Mouse (Mus musculus) embryonic facial prominence, embryonic 11.5 days (tissue): Measurements from ENCODE around the gene Wwox. TPM values are rescaled to one million over a fixed set of nuclear protein-coding genes. Genes with fewer than 3 reads are reported as not detected.

ENCODE experiments used
- ATAC-seq: fragments of 200-750 bp; cut with Nextera tagmentation; replicated peaks from 2 replicates; pipeline ENCODE4 v1.8.0; 2017; ENCODE audit warnings: low read depth; ENCODE audit not compliant: insufficient number of reproducible peaks, low FRiP score, low TSS enrichment
- DNase-seq: peaks from one replicate; pipeline ENCODE4 v3.0.0-alpha.2; 2015; ENCODE audit warnings: low spot score
- H3K27ac ChIP-seq: fragments of 300-500 bp; sonication (generic); replicated peaks from 2 replicates; pipeline ENCODE4 v1.5.1; 2014; ENCODE audit warnings: mild to moderate bottlenecking, low read depth, low read length, control low read depth
- H3K27me3 ChIP-seq: fragments of 300-500 bp; sonication (generic); 2 replicates; pipeline ENCODE4 v1.6.1; 2014; ENCODE audit warnings: mild to moderate bottlenecking, low read length, moderate library complexity, mixed read lengths; ENCODE audit not compliant: control insufficient read depth, insufficient read depth
- H3K36me3 ChIP-seq: fragments of 300-500 bp; sonication (generic); replicated peaks from 2 replicates; pipeline ENCODE4 v1.6.1; 2014; ENCODE audit warnings: low read depth, mild to moderate bottlenecking, low read length, moderate library complexity, mixed read lengths; ENCODE audit not compliant: control insufficient read depth, insufficient read depth
- H3K4me1 ChIP-seq: fragments of 300-500 bp; sonication (generic); 2 replicates; pipeline ENCODE4 v1.6.1; 2014; ENCODE audit warnings: low read length, mixed read lengths; ENCODE audit not compliant: control insufficient read depth, insufficient read depth
- H3K4me2 ChIP-seq: fragments of 300-500 bp; sonication (generic); 2 replicates; pipeline ENCODE4 v1.6.1; 2014; ENCODE audit warnings: low read depth, mild to moderate bottlenecking, control low read depth, low read length, moderate library complexity
- H3K4me3 ChIP-seq: fragments of 300-500 bp; sonication (generic); 2 replicates; pipeline ENCODE4 v1.5.1; 2014; ENCODE audit warnings: low read depth, low read length, control low read depth
- H3K9ac ChIP-seq: fragments of 300-500 bp; sonication (generic); replicated peaks from 2 replicates; pipeline ENCODE4 v1.6.1; 2014; ENCODE audit warnings: mild to moderate bottlenecking, control low read depth, low read length
- H3K9me3 ChIP-seq: fragments of 300-500 bp; sonication (generic); replicated peaks from 2 replicates; pipeline ENCODE4 v1.6.1; 2016; ENCODE audit warnings: mild to moderate bottlenecking, low read length, inconsistent platforms, mixed read lengths; ENCODE audit not compliant: control insufficient read depth
- WGBS: fragments of 180-500 bp; shearing (Covaris S2); extraction: QIAGEN DNeasy Blood & Tissue Kit; methylation state at CpG from one replicate; pipeline ENCODE4 v1.1.7; 2014; 5-methylcytosine and 5-hydroxymethylcytosine counted together
- polyA plus RNA-seq: library from polyadenylated mRNA; unstranded; fragments of >200 nt; fragmentation: Nextera tagmentation; extraction: Ambion mirVana; gene quantifications from 2 replicates; pipeline ENCODE4 v1.2.1, GENCODE M21; 2014

Wwox gene
- polyA plus RNA-seq, 1 experiment from 2014 or later, result 7.2 TPM

DNA sequence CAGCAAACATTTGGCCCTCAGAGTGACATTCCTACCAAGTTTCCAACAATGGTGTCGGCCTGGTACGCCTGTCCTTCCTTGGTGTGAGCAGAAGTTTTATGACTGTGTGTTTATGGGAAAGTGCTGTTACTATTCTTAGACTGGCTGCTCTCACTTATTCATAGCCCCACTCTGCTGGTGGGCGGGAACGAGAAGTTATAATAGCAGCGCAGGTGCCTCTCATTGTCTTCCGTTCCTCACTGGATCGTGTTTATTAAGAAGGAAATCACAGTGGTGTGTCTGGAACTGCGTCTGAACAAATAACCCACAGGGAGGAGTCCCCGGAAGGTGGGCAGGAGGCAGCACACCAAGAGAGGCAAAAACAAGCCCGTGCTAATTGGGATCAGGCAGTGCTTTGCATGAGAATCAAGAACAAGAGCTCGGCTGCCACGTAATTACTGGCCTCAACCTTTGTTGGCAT lies 533.6 kb downstream of the Wwox start:
- H3K9ac ChIP-seq, result no peak overlapping the region
- DNase-seq (no peak), ATAC-seq (no peak)
- no peak overlapping the region for H3K4me2 ChIP-seq
- 48% methylated on average over 12 of the region's 12 CpGs for WGBS
- no peaks in the 10 kb centered on the region for H3K4me1 ChIP-seq
- no peaks in the 10 kb centered on the region for H3K27me3 ChIP-seq
- H3K27ac ChIP-seq, result no peak overlapping the region
- H3K4me3 ChIP-seq, result no peak overlapping the region
- H3K36me3 ChIP-seq, result no peaks in the 10 kb centered on the region
- no peaks in the 10 kb centered on the region for H3K9me3 ChIP-seq

GRCm38 (mm10) chr8:114974336-114974950 lies 535.0 kb downstream of the Wwox start:
- H3K27me3 ChIP-seq, result no peaks in the 10 kb centered on the region
- H3K27ac ChIP-seq, result no peak overlapping the region
- H3K4me2 ChIP-seq, result no peak overlapping the region
- no peak overlapping the region for H3K4me3 ChIP-seq
- no peak for ATAC-seq
- DNase-seq, result no peak
- no peaks in the 10 kb centered on the region for H3K4me1 ChIP-seq
- no peaks in the 10 kb centered on the region for H3K9me3 ChIP-seq
- 71% methylated on average over 5 of the region's 5 CpGs for WGBS
- no peaks in the 10 kb centered on the region for H3K36me3 ChIP-seq
- no peak overlapping the region for H3K9ac ChIP-seq

DNA sequence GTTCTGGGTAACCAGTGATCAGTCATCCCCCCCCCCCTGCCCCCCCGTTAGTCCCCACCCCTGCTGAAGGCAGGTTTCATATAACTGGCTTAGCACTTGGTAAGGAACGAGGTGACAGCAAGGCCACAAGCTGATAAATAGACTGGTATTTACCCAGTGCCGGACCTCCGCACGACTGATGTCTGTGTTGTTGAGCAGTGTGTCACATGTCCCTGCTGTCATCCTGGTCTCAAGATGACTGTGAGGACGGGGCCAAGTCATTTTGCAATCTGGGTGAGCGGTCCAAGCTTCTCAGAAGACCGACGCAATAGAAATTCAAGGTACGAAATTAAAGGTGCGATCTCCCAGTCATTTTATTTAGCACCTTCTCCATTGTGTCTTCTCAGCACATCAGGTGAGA lies 538.3 kb downstream of the Wwox start:
- no peaks in the 10 kb centered on the region for H3K36me3 ChIP-seq
- no peak overlapping the region for H3K4me3 ChIP-seq
- ATAC-seq, result no peak
- no peaks in the 10 kb centered on the region for H3K27me3 ChIP-seq
- no peak overlapping the region for H3K4me2 ChIP-seq
- H3K9me3 ChIP-seq, result no peaks in the 10 kb centered on the region
- 79% methylated on average over 11 of the region's 11 CpGs for WGBS
- H3K9ac ChIP-seq, result no peak overlapping the region
- DNase-seq, result no peak
- no peaks in the 10 kb centered on the region for H3K4me1 ChIP-seq
- H3K27ac ChIP-seq, result no peak overlapping the region

- 80% methylated on average over 15 of the region's 15 CpGs for WGBS
- ATAC-seq (no peak), DNase-seq (no peak)
- no peak overlapping the region for H3K27ac ChIP-seq
- no peaks in the 10 kb centered on the region for H3K27me3 ChIP-seq
- H3K9me3 ChIP-seq, result no peaks in the 10 kb centered on the region
- no peaks in the 10 kb centered on the region for H3K36me3 ChIP-seq
- H3K4me2 ChIP-seq, result no peak overlapping the region
- H3K4me1 ChIP-seq, result no peaks in the 10 kb centered on the region
- H3K4me3 ChIP-seq, result no peak overlapping the region
- no peak overlapping the region for H3K9ac ChIP-seq
Observed at GRCm38 (mm10) chr8:114978206-114978960, 538.9 kb downstream of the Wwox start.

DNA sequence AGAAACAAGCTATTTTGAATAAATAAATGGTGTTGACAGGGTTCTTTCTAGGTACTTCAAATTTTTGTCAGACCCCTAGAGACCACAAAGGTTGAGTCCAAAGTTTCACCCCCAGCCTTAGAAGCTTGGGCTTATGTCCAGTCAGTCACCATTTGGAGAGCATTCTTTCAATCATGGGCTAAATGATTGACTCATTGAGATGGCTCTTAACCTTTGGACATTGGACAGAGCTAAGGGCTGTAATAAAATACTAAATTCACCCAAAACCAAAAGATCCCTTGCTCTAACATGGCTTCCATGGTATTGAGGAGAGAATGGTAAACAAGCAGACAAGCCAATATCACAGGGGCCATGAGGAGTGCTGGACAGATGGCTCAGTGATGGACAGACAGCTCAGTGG lies 540.2 kb downstream of the Wwox start:
- Histone ChIP-seq H3K4me1 (no peaks in the 10 kb centered on the region), H3K4me2 (no peak overlapping the region), H3K27me3 (no peaks in the 10 kb centered on the region), H3K4me3 (no peak overlapping the region), H3K36me3 (no peaks in the 10 kb centered on the region), H3K9me3 (no peaks in the 10 kb centered on the region), H3K9ac (no peak overlapping the region), H3K27ac (no peak overlapping the region)
- DNase-seq (no peak), ATAC-seq (no peak)

DNA sequence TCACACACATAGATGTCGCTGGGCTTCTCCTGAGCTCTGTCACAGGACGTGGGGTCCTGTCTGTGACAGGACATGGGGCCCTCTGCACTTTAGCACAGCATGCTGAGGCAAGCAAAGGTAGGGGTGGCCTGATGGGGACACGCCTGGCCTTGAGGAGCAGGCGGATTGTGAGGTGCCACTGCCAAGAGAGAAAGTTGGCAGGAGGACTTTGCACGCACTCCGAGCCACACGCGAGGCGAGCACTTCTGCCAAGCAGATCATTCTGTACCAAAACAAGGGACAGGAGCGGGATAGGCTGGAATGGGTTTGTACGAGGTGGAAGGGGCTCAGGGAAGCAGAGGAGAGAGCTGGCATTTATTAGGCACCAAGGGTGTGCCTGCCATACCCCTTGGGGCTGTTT lies 543.3 kb downstream of the Wwox start:
- H3K27ac ChIP-seq, result no peak overlapping the region

GRCm38 (mm10) chr8:114984500-114984899 lies 545.0 kb downstream of the Wwox start:
- 89% methylated on average over 8 of the region's 8 CpGs for WGBS
- DNase-seq (no peak), ATAC-seq (no peak)
- H3K4me3 ChIP-seq, result no peak overlapping the region
- no peaks in the 10 kb centered on the region for H3K9me3 ChIP-seq
- H3K27me3 ChIP-seq, result no peaks in the 10 kb centered on the region
- no peaks in the 10 kb centered on the region for H3K4me1 ChIP-seq
- no peak overlapping the region for H3K9ac ChIP-seq
- H3K4me2 ChIP-seq, result no peak overlapping the region
- H3K36me3 ChIP-seq, result no peaks in the 10 kb centered on the region
- no peak overlapping the region for H3K27ac ChIP-seq

More for the DNA sequence above, 543.3 kb downstream of the Wwox start:
- H3K4me2 ChIP-seq, result no peak overlapping the region
- 93% methylated on average over 11 of the region's 11 CpGs for WGBS
- DNase-seq, result no peak
- no peaks in the 10 kb centered on the region for H3K36me3 ChIP-seq
- no peaks in the 10 kb centered on the region for H3K4me1 ChIP-seq
- H3K4me3 ChIP-seq, result no peak overlapping the region
- H3K9me3 ChIP-seq, result no peaks in the 10 kb centered on the region
- ATAC-seq, result no peak
- no peak overlapping the region for H3K9ac ChIP-seq
- H3K27me3 ChIP-seq, result no peaks in the 10 kb centered on the region

DNA sequence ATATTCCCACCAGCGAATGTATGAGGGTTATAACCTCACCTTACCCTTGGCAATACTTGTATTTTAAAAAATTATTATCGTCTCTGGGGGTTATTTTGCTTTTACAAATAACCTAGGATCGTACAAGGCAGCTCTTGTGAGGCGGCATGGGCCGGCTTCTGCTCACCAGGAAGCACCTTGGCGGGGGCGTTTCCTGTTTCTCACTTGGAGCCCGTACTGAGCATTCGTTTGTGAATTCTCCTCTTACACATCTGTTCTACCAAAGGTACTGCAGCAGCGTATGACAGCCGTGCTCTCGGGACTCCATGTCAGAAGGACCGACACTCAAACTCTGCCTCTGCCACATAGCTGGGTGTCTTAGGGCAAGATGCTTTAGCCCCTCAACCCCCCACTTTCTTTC lies 546.5 kb downstream of the Wwox start:
- Histone ChIP-seq H3K4me1 (no peaks in the 10 kb centered on the region), H3K27ac (no peak overlapping the region), H3K4me2 (no peak overlapping the region), H3K4me3 (no peak overlapping the region), H3K27me3 (no peaks in the 10 kb centered on the region), H3K36me3 (no peaks in the 10 kb centered on the region), H3K9ac (no peak overlapping the region), H3K9me3 (no peaks in the 10 kb centered on the region)
- DNase-seq (no peak), ATAC-seq (no peak)
- 69% methylated on average over 13 of the region's 13 CpGs for WGBS
